Mouse (Mus musculus): Measurements from ENCODE around the gene Sdhaf4. TPM values are rescaled to one million over a fixed set of nuclear protein-coding genes. Genes with fewer than 3 reads are reported as not detected.

Gene Sdhaf4
- polyA plus RNA-seq, 1 experiment from 2014 or later = 62.3 TPM

Other genes starting within 250 kb of the Sdhaf4 start
- gene B3gat2, start 243.9 kb downstream of the Sdhaf4 start, polyA plus RNA-seq (2014; fragmentation: Nextera tagmentation; extraction: Ambion mirVana) = 2.5 and 2.6 TPM in 2 replicates
- gene Smap1, start 83.3 kb downstream of the Sdhaf4 start, polyA plus RNA-seq (2014; fragmentation: Nextera tagmentation; extraction: Ambion mirVana) = 64.6 and 65.6 TPM in 2 replicates
- 40.3 and 41.9 TPM in 2 replicates for gene Fam135a, start 94.7 kb upstream of the Sdhaf4 start, polyA plus RNA-seq (2014; fragmentation: Nextera tagmentation; extraction: Ambion mirVana)
- gene Col9a1, start 172.0 kb upstream of the Sdhaf4 start, polyA plus RNA-seq (2014; fragmentation: Nextera tagmentation; extraction: Ambion mirVana) = 40.2 and 42.6 TPM in 2 replicates

Data from neural tube, embryonic 11.5 days (tissue).